Mouse (Mus musculus) embryonic facial prominence, embryonic 10.5 days (tissue): ENCODE results near the gene Arhgap19. TPM values are rescaled to one million over a fixed set of nuclear protein-coding genes. Genes with fewer than 3 reads are reported as not detected.

Experiments used
- polyA plus RNA-seq: library from polyadenylated mRNA; unstranded; fragments of >200 nt; fragmentation: Nextera tagmentation; extraction: Ambion mirVana; gene quantifications from 2 replicates; pipeline ENCODE4 v1.2.1, GENCODE M21; 2016

Arhgap19 gene
- polyA plus RNA-seq, 1 experiment from 2014 or later = 45.2 TPM

Other genes with a start within 250 kb of the Arhgap19 start
- gene Gm340, start 219.7 kb downstream of the Arhgap19 start, polyA plus RNA-seq = 3.2 and 3.6 TPM in 2 replicates
- 2.3 and 3.9 TPM in 2 replicates for gene Slit1, start 58.4 kb downstream of the Arhgap19 start, polyA plus RNA-seq
- 9.1 and 9.2 TPM in 2 replicates for gene Frat1, start 27.9 kb upstream of the Arhgap19 start, polyA plus RNA-seq
- 3.8 and 4.3 TPM in 2 replicates for gene Frat2, start 46.1 kb upstream of the Arhgap19 start, polyA plus RNA-seq
- 36.3 and 38.9 TPM in 2 replicates for gene Rrp12, start 94.1 kb upstream of the Arhgap19 start, polyA plus RNA-seq
- 1,003 and 1,124 TPM in 2 replicates for gene Pgam1, start 109.9 kb upstream of the Arhgap19 start, polyA plus RNA-seq
- 94.3 and 96.8 TPM in 2 replicates for gene Exosc1, start 131.4 kb upstream of the Arhgap19 start, polyA plus RNA-seq
- gene Zdhhc16, start 131.4 kb upstream of the Arhgap19 start, polyA plus RNA-seq = 85.4 and 85.7 TPM in 2 replicates
- 43.1 and 45.0 TPM in 2 replicates for gene Mms19, start 179.1 kb upstream of the Arhgap19 start, polyA plus RNA-seq
- 13.2 and 13.5 TPM in 2 replicates for gene Ubtd1, start 179.7 kb upstream of the Arhgap19 start, polyA plus RNA-seq
- 0.22 TPM in 1 of 2 replicates, not detected in the other for gene Ankrd2, start 234.0 kb upstream of the Arhgap19 start, polyA plus RNA-seq
- gene Hoga1, start 243.6 kb upstream of the Arhgap19 start, polyA plus RNA-seq = 1.1 and 1.3 TPM in 2 replicates